Mouse (Mus musculus) small intestine, adult 2 months (tissue): ENCODE data around the gene Ubn1.

ENCODE experiments used
- CTCF ChIP-seq: fragments of 200-500 bp; IDR thresholded peaks from 2 replicates; pipeline ENCODE4 v1.5.1; 2012; ENCODE audit warnings: low read depth, mild to moderate bottlenecking, control low read depth, inconsistent platforms, low read length, moderate library complexity, mixed read lengths; ENCODE audit not compliant: insufficient replicate concordance, insufficient read length; ENCODE audit errors: extremely low read depth
- POLR2A ChIP-seq: fragments of 200-500 bp; IDR thresholded peaks from 2 replicates; pipeline ENCODE4 v1.6.1; 2012; ENCODE audit warnings: low read depth, mild to moderate bottlenecking, control low read depth, inconsistent platforms, low read length, moderate library complexity

DNA sequence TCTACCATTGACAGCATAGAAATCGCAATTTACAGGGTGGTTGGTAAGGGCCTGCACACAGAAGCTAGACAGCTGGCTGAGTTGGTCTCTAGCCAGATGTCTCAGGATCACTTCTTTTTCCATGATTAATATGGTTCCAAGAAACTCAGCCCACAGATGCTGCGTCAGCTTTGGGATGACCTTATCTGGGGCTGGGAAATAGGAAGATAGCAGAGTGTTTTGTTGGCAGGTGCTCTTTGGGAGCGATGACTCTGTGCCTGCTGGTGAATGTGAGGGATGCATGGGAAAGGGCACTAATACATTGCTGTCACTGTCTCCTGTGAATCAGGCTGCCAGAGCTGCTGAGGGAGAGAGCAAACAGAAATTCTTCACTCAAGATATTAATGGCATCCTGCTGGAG is 20.5 kb downstream of the Ubn1 start:
- TF ChIP-seq POLR2A (no peak), CTCF (no peak)
